Mouse (Mus musculus): Measurements from ENCODE around the gene Cpxm2. TPM values are rescaled to one million over a fixed set of nuclear protein-coding genes. Genes with fewer than 3 reads are reported as not detected.

Cpxm2 gene
- total and polyA plus RNA-seq, 3 experiments: 0.11 TPM; not detected in 2

- DNase-seq (ENCODE audit: low spot score) (no peak), ATAC-seq (ENCODE audit: extremely low read depth, insufficient number of reproducible peaks, low FRiP score, poor library complexity, severe bottlenecking) (no peak)
- no peaks in the 10 kb centered on the region for H3K36me3 ChIP-seq (replicated peaks)
- no peak overlapping the region for H3K4me3 ChIP-seq (ENCODE audit: low read depth, low read length)
- H3K9me3 ChIP-seq (replicated peaks): peaks cover 85% of the 10 kb centered on the region
- no peaks in the 10 kb centered on the region for H3K4me1 ChIP-seq (ENCODE audit: insufficient read depth, low read depth, low read length)
- no peak for TF ChIP-seq POLR2AphosphoS5 (IDR thresholded peaks at IDR 0.05; ENCODE audit: insufficient replicate concordance, low read depth, low read length)
- no peak for TF ChIP-seq GATA1 (IDR thresholded peaks at IDR 0.05; ENCODE audit: borderline replicate concordance, low read length)
- TF ChIP-seq GATA2 (IDR thresholded peaks at IDR 0.05; ENCODE audit: borderline replicate concordance, low read depth, low read length): no peak
- TF ChIP-seq TAL1 (conservative IDR thresholded peaks at IDR 0.05; ENCODE audit: low read depth, low read length): no peak
- no peak for TF ChIP-seq CTCF (IDR thresholded peaks at IDR 0.05; ENCODE audit: low read depth, low read length)
- H3K27me3 ChIP-seq (ENCODE audit: insufficient read depth, low read length): no peaks in the 10 kb centered on the region
Measured at GRCm38 (mm10) chr7:131989056-131989455, 165.5 kb downstream of the Cpxm2 start.

Other genes starting within 250 kb of the Cpxm2 start
- gene Gpr26, start 188.3 kb downstream of the Cpxm2 start, total RNA-seq (2014; fragmentation: Nextera tagmentation): not detected in 2 replicates
- gene Gpr26, start 188.3 kb downstream of the Cpxm2 start, total RNA-seq (2017): 0.06 and 0.11 TPM in 2 replicates
- gene Gpr26, start 188.3 kb downstream of the Cpxm2 start, polyA plus RNA-seq (2012): not detected in 2 replicates
- not detected in 2 replicates for gene Chst15, start 162.5 kb upstream of the Cpxm2 start, total RNA-seq (2014; fragmentation: Nextera tagmentation)
- 0.05 and 0.06 TPM in 2 replicates for gene Chst15, start 162.5 kb upstream of the Cpxm2 start, total RNA-seq (2017)
- gene Chst15, start 162.5 kb upstream of the Cpxm2 start, polyA plus RNA-seq (2012): 0.01 TPM in 1 of 2 replicates, not detected in the other

Measured in G1E (cell line).